Mouse (Mus musculus): Measurements from ENCODE around the gene BC107364. TPM values are rescaled to one million over a fixed set of nuclear protein-coding genes. Genes with fewer than 3 reads are reported as not detected.
"Not testable (repeated sequence)": the region's sequence is repeated elsewhere in the genome, so short reads cannot be mapped to it uniquely, and the experiment has no call there.

Gene BC107364
- polyA plus RNA-seq, 1 experiment from 2014 or later: not detected

GRCm38 (mm10) chr3:96449762-96450585 is 2.1 kb downstream of the BC107364 start:
- peak; percentile 66 for ATAC-seq (ENCODE audit: low read depth)
- peaks cover 19% of the 10 kb centered on the region for H3K27me3 ChIP-seq
- H3K27ac ChIP-seq; H3K36me3 ChIP-seq; H3K9ac ChIP-seq; H3K9me3 ChIP-seq (replicated peaks); H3K4me1 ChIP-seq (replicated peaks); H3K4me2 ChIP-seq; DNase-seq; H3K4me3 ChIP-seq (replicated peaks): not testable (repeated sequence)
- WGBS (ENCODE audit: insufficient replicate concordance): no CpG with 5 or more reads among the region's 68 CpGs

DNA sequence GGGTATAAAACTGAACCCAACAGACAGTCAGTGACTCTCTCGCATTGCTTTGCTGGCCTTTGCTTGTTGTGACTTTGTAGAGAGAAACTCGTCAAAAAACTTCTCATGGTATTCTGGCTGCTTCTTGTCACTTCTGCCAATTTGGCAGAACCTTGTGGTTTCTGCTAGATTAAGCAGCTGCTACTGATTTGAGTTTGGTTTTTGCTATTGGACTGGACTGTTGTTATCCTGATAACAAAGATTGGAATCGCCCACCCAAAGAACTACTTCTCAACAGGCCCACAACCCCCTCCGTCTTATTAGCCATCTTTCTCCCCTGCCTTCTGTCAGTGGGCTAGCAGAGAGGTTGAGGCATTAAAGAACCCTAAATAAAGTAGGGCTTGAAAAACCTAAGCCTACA is 6.7 kb downstream of the BC107364 start:
- no peaks in the 10 kb centered on the region for H3K36me3 ChIP-seq
- peaks cover 59% of the 10 kb centered on the region for H3K27me3 ChIP-seq
- H3K4me1 ChIP-seq (replicated peaks): peaks cover 5% of the 10 kb centered on the region
- H3K4me3 ChIP-seq (replicated peaks): no peak overlapping the region
- H3K9me3 ChIP-seq (replicated peaks): no peaks in the 10 kb centered on the region
- 42% methylated on average over 4 of the region's 4 CpGs for WGBS (ENCODE audit: insufficient replicate concordance)
- ATAC-seq (ENCODE audit: low read depth) (no peak), DNase-seq (no peak)
- no peak overlapping the region for H3K27ac ChIP-seq
- H3K4me2 ChIP-seq: no peak overlapping the region
- H3K9ac ChIP-seq: no peak overlapping the region

- Histone ChIP-seq H3K4me2 (peak overlapping the region; percentile 43), H3K4me3 (replicated peaks) (peak overlapping the region; percentile 24; the same call in 1 of the 2 replicates), H3K9ac (0 out of 2 replicates have a peak overlapping the region, but pooled peaks have one; percentile 2), H3K36me3 (no peaks in the 10 kb centered on the region), H3K27me3 (peaks cover 92% of the 10 kb centered on the region), H3K4me1 (replicated peaks) (peaks cover 18% of the 10 kb centered on the region), H3K27ac (no peak overlapping the region), H3K9me3 (replicated peaks) (no peaks in the 10 kb centered on the region)
- WGBS (ENCODE audit: insufficient replicate concordance): under 1% methylated on average over 13 of the region's 13 CpGs
- no peak for ATAC-seq (ENCODE audit: low read depth)
- peak; percentile 65 for DNase-seq
These were observed 11.5 kb downstream of the BC107364 start for GRCm38 (mm10) chr3:96440578-96440977.

DNA sequence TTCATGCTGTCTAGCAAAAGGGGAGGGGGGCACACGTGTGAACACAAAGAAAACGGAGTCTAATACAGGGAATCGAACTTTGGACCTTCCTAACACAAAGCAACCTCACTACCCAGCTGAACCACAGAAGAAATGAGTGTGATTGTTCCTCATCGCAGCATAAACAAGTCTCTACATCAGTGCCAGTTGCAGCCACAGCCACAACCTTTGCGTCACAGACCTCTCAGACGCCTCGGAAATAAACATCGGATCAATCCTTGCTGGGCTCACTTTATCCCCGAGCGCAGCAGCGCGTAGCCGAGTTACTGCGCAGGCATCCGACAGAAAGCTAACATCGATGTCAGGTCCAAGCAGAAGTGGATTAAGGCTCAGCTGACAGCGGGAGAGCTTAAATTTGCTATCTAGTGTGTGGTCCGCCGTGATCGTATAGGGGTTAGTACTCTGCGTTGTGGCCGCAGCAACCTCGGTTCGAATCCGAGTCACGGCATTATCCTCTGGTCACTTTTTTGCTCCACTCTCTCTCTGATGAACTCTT is 16.5 kb downstream of the BC107364 start:
- Histone ChIP-seq H3K9ac (peak overlapping the region; percentile 67), H3K36me3 (no peaks in the 10 kb centered on the region), H3K9me3 (replicated peaks) (no peaks in the 10 kb centered on the region), H3K27me3 (peaks cover 59% of the 10 kb centered on the region), H3K4me1 (replicated peaks) (peaks cover 28% of the 10 kb centered on the region), H3K4me2 (peak overlapping the region; percentile 62), H3K27ac (peak overlapping the region; percentile 18; the same call in 1 of the 2 replicates), H3K4me3 (replicated peaks) (peak overlapping the region; percentile 49)
- under 1% methylated on average over 26 of the region's 26 CpGs for WGBS (ENCODE audit: insufficient replicate concordance)
- ATAC-seq (ENCODE audit: low read depth) (peak; percentile 86), DNase-seq (peak; percentile 64)

GRCm38 (mm10) chr3:96432207-96432606 is 19.9 kb downstream of the BC107364 start:
- no peaks in the 10 kb centered on the region for H3K9me3 ChIP-seq (replicated peaks)
- H3K4me2 ChIP-seq: no peak overlapping the region
- no peak overlapping the region for H3K27ac ChIP-seq
- ATAC-seq (ENCODE audit: low read depth) (no peak), DNase-seq (no peak)
- H3K9ac ChIP-seq: no peak overlapping the region
- H3K36me3 ChIP-seq: no peaks in the 10 kb centered on the region
- no peak overlapping the region for H3K4me3 ChIP-seq (replicated peaks)
- peaks cover 33% of the 10 kb centered on the region for H3K27me3 ChIP-seq
- H3K4me1 ChIP-seq (replicated peaks): peaks cover 58% of the 10 kb centered on the region
- 53% methylated on average over 3 of the region's 3 CpGs for WGBS (ENCODE audit: insufficient replicate concordance)

DNA sequence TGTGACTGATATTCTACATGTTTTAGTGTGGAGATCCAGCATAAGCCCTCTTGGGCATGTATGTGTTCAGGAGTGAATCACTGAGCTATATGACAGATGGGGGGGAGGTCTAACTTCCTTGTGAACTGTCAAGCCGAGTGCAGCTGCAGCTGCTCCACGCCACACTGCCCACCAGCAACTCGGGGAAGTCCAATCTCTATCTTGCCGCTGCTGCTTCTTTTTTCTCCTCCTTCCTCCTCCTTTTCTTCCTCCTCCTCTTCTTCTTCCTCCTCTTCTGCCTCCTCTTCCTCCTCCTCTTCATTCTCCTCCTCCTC is 22.3 kb downstream of the BC107364 start:
- Histone ChIP-seq H3K4me3 (replicated peaks) (0 out of 2 replicates have a peak overlapping the region, but pooled peaks have one; percentile 0), H3K9me3 (replicated peaks) (no peaks in the 10 kb centered on the region), H3K36me3 (no peaks in the 10 kb centered on the region), H3K27ac (peak overlapping the region; percentile 98), H3K4me2 (peak overlapping the region; percentile 59), H3K4me1 (replicated peaks) (peaks cover 49% of the 10 kb centered on the region), H3K9ac (peak overlapping the region; percentile 61), H3K27me3 (peaks cover 22% of the 10 kb centered on the region)
- ATAC-seq (ENCODE audit: low read depth) (no peak), DNase-seq (no peak)
- 27% methylated on average over 4 of the region's 4 CpGs for WGBS (ENCODE audit: insufficient replicate concordance)

GRCm38 (mm10) chr3:96428941-96429818 is 22.9 kb downstream of the BC107364 start:
- Histone ChIP-seq H3K9ac (peak overlapping the region; percentile 61), H3K36me3 (no peaks in the 10 kb centered on the region), H3K9me3 (replicated peaks) (no peaks in the 10 kb centered on the region), H3K27ac (peak overlapping the region; percentile 98), H3K4me2 (peak overlapping the region; percentile 59), H3K27me3 (peaks cover 21% of the 10 kb centered on the region), H3K4me1 (replicated peaks) (peaks cover 49% of the 10 kb centered on the region), H3K4me3 (replicated peaks) (peak overlapping the region; percentile 18)
- DNase-seq (peak; percentile 77), ATAC-seq (ENCODE audit: low read depth) (peak; percentile 93)
- 45% methylated on average over 13 of the region's 13 CpGs for WGBS (ENCODE audit: insufficient replicate concordance)

DNA sequence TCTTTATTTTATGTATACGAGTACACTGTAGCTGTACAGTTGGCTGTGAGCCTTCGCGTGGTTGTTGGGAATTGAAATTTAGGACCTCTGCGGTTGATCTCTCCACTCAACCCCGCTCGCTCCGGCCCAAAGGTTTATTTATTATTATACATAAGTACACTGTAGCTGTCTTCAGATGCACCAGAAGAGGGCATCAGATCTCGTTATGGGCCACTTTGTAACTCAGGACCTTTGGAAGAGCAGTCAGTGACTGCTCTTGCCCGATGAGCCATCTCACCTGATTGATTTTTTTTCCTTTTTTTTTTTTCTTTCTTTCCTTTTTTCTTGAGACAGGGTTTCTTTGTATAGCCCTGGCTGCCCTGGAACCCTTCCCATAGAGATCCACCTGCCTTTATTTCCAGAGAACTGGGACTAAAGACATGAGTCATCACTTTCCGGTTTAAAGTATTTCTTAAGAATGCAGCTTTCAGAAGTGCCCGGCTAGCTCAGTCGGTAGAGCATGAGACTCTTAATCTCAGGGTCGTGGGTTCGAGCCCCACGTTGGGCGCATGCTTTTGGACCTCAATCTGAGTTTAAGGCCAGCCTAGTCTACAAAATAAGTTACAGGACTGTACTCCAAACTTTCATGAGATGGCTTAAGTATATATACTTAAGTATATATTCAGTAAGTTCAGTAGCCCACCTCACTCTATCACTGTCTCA is 24.2 kb downstream of the BC107364 start:
- Histone ChIP-seq H3K27ac (peak overlapping the region; percentile 98), H3K27me3 (peaks cover 10% of the 10 kb centered on the region), H3K4me3 (replicated peaks) (peak overlapping the region; percentile 53), H3K4me2 (peak overlapping the region; percentile 70), H3K36me3 (no peaks in the 10 kb centered on the region), H3K4me1 (replicated peaks) (peaks cover 49% of the 10 kb centered on the region), H3K9ac (peak overlapping the region; percentile 66), H3K9me3 (replicated peaks) (no peaks in the 10 kb centered on the region)
- peak; percentile 76 for DNase-seq
- ATAC-seq (ENCODE audit: low read depth): peak; percentile 70
- 5% methylated on average over 16 of the region's 16 CpGs for WGBS (ENCODE audit: insufficient replicate concordance)

DNA sequence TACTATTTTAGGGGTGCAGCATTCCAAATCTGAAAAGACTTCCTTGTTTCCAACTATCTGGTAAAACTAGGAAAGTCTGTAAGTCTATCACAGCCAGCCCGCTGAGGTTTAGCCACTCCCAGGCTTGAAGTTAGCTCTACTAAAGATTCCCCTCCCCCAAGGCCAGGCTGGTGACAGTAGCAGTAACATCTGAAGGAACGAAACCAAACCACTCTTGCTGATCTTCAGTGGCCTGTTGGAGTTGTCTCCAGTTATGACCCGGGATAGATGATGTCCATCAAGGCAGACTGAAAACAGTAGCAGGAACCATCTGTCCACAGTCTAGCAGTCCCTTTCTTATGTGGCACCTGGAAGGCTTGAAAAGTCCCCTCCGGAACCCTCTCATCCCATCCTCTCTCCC is 24.8 kb downstream of the BC107364 start:
- Histone ChIP-seq H3K4me1 (replicated peaks) (peaks cover 49% of the 10 kb centered on the region), H3K9me3 (replicated peaks) (no peaks in the 10 kb centered on the region), H3K4me3 (replicated peaks) (peak overlapping the region; percentile 53), H3K27me3 (peaks cover 15% of the 10 kb centered on the region), H3K36me3 (no peaks in the 10 kb centered on the region), H3K9ac (peak overlapping the region; percentile 66), H3K27ac (peak overlapping the region; percentile 98), H3K4me2 (peak overlapping the region; percentile 70)
- 6% methylated on average over 4 of the region's 4 CpGs for WGBS (ENCODE audit: insufficient replicate concordance)
- DNase-seq: peak; percentile 59
- peak; percentile 32 for ATAC-seq (ENCODE audit: low read depth)

DNA sequence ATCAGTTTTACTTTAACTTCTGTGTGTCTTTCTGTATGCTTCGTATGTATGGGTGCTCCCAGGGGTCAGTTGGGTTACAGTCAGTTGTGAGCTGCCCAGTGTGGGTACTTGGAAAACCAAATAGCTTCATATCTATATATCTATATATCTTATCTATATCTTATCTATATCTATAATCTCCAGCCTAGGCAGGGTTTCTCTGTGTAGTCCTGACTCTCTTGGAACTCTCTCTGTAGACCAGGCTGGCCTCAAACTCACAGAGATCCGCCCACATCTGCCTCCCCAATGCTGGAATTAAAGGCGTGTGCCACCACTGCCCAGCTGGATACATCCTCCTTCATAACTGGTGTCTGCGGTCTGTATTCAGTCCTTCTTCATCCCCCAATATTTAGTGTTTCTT is 25.8 kb downstream of the BC107364 start:
- H3K27me3 ChIP-seq: peaks cover 22% of the 10 kb centered on the region
- peaks cover 45% of the 10 kb centered on the region for H3K4me1 ChIP-seq (replicated peaks)
- H3K4me2 ChIP-seq: no peak overlapping the region
- no peak overlapping the region for H3K4me3 ChIP-seq (replicated peaks)
- H3K9ac ChIP-seq: no peak overlapping the region
- no peaks in the 10 kb centered on the region for H3K36me3 ChIP-seq
- H3K27ac ChIP-seq: no peak overlapping the region
- 74% methylated on average over 4 of the region's 4 CpGs for WGBS (ENCODE audit: insufficient replicate concordance)
- H3K9me3 ChIP-seq (replicated peaks): no peaks in the 10 kb centered on the region
- no peak for ATAC-seq (ENCODE audit: low read depth)
- DNase-seq: no peak
